Mouse (Mus musculus): ENCODE measurements at regions not wholly inside any gene's neighbourhood (a gene's known extent, or its start where the extent isn't known, plus 50 kb on each side); places are given as distances from the start of the nearest gene placed in this dataset.

GRCm38 (mm10) chr3:149726212-149726611 lies 735.9 kb upstream of the Adgrl2 start:
- Histone ChIP-seq H3K4me1 (ENCODE audit: control insufficient read depth in 1 of 2, insufficient read depth in 2 of 2) (peaks cover 0 to 10% of the 10 kb centered on the region in 2 experiments; a peak in 1 of 4 replicates), H3K9me3 (replicated peaks; ENCODE audit: low read length) (no peaks in the 10 kb centered on the region), H3K4me3 (replicated peaks in 1 of 3; ENCODE audit: low read depth in 2 of 3, low read length in 2 of 3, poor library complexity in 1 of 3) (no peak overlapping the region), H3K9ac (ENCODE audit: insufficient read depth, low read depth) (no peak overlapping the region), H3K36me3 (replicated peaks in 1 of 2; ENCODE audit: control insufficient read depth in 1 of 2, insufficient read depth in 1 of 2, low read length in 1 of 2) (no peaks in the 10 kb centered on the region), H3K27ac (ENCODE audit: insufficient read depth, low read depth) (no peak overlapping the region), H3K27me3 (replicated peaks) (no peaks in the 10 kb centered on the region), H3K4me2 (ENCODE audit: insufficient read depth, low read depth, poor library complexity, severe bottlenecking) (no peak overlapping the region), H3K79me2 (replicated peaks; ENCODE audit: control insufficient read depth, extremely low read depth, insufficient read depth, poor library complexity, severe bottlenecking) (no peaks in the 10 kb centered on the region)
- dilution Hi-C loops (cut with MboI; ENCODE audit: extremely low pct_ligation_motif_present, extremely low pct_unique_long_range_greater_than_20kb, low sequenced_read_pairs), result no loop called here
- in situ Hi-C loops (cut with MboI; ENCODE audit: low pct_ligation_motif_present, low pct_unique_long_range_greater_than_20kb, low sequenced_read_pairs), result no loop called here
- no peak for DNase-seq (ENCODE audit: extremely low read depth)
- no peak for TF ChIP-seq PAX5 (IDR thresholded peaks at IDR 0.05; ENCODE audit: low read length)
- TF ChIP-seq BHLHE40 (IDR thresholded peaks at IDR 0.05; ENCODE audit: low read depth, low read length), result no peak
- no peak for TF ChIP-seq GABPA (IDR thresholded peaks at IDR 0.05; ENCODE audit: insufficient replicate concordance, low read depth, low read length)
- TF ChIP-seq USF2 (conservative IDR thresholded peaks at IDR 0.05; ENCODE audit: low read depth, low read length), result no peak
- TF ChIP-seq TBP (conservative IDR thresholded peaks at IDR 0.05; ENCODE audit: low read depth, low read length), result no peak
- no peak for TF ChIP-seq SIN3A (IDR thresholded peaks at IDR 0.05; ENCODE audit: low read length)
- no peak for TF ChIP-seq JUN (IDR thresholded peaks at IDR 0.05; ENCODE audit: insufficient read depth, low read depth, low read length)
- no peak for TF ChIP-seq MXI1 (IDR thresholded peaks at IDR 0.05; ENCODE audit: low read depth, low read length)
- TF ChIP-seq MYC (IDR thresholded peaks at IDR 0.05; ENCODE audit: low read depth, low read length), result no peak

GRCm38 (mm10) chr3:149724879-149725278 lies 734.5 kb upstream of the Adgrl2 start:
- Histone ChIP-seq H3K4me1 (ENCODE audit: control insufficient read depth in 1 of 2, insufficient read depth in 2 of 2) (peaks cover 0 to 6% of the 10 kb centered on the region in 2 experiments; a peak in 1 of 4 replicates), H3K79me2 (replicated peaks; ENCODE audit: control insufficient read depth, extremely low read depth, insufficient read depth, poor library complexity, severe bottlenecking) (no peaks in the 10 kb centered on the region), H3K36me3 (replicated peaks in 1 of 2; ENCODE audit: control insufficient read depth in 1 of 2, insufficient read depth in 1 of 2, low read length in 1 of 2) (no peaks in the 10 kb centered on the region), H3K4me3 (replicated peaks in 1 of 3; ENCODE audit: low read depth in 2 of 3, low read length in 2 of 3, poor library complexity in 1 of 3) (no peak overlapping the region), H3K9ac (ENCODE audit: insufficient read depth, low read depth) (no peak overlapping the region), H3K4me2 (ENCODE audit: insufficient read depth, low read depth, poor library complexity, severe bottlenecking) (no peak overlapping the region), H3K27me3 (replicated peaks) (no peaks in the 10 kb centered on the region), H3K27ac (ENCODE audit: insufficient read depth, low read depth) (no peak overlapping the region), H3K9me3 (replicated peaks; ENCODE audit: low read length) (no peaks in the 10 kb centered on the region)
- no peak for DNase-seq (ENCODE audit: extremely low read depth)
- in situ Hi-C loops (cut with MboI; ENCODE audit: low pct_ligation_motif_present, low pct_unique_long_range_greater_than_20kb, low sequenced_read_pairs) (no loop called here), dilution Hi-C loops (cut with MboI; ENCODE audit: extremely low pct_ligation_motif_present, extremely low pct_unique_long_range_greater_than_20kb, low sequenced_read_pairs) (no loop called here)
- TF ChIP-seq ZNF384 (IDR thresholded peaks at IDR 0.05; ENCODE audit: low read depth, low read length), result no peak
- TF ChIP-seq E2F4 (IDR thresholded peaks at IDR 0.05; ENCODE audit: insufficient replicate concordance, low read depth, low read length), result no peak
- no peak for TF ChIP-seq TCF12 (IDR thresholded peaks at IDR 0.05; ENCODE audit: low read depth, low read length)
- no peak for TF ChIP-seq USF1 (IDR thresholded peaks at IDR 0.05; ENCODE audit: low read depth, low read length)
- no peak for TF ChIP-seq ZMIZ1 (IDR thresholded peaks at IDR 0.05; ENCODE audit: low read depth, low read length)
- no peak for TF ChIP-seq ELF1 (IDR thresholded peaks at IDR 0.05; ENCODE audit: low read depth, low read length)
- TF ChIP-seq PAX5 (IDR thresholded peaks at IDR 0.05; ENCODE audit: low read length), result no peak
- no peak for TF ChIP-seq MXI1 (IDR thresholded peaks at IDR 0.05; ENCODE audit: low read depth, low read length)
- no peak for TF ChIP-seq MAX (IDR thresholded peaks at IDR 0.05; ENCODE audit: low read length)
- no peak for TF ChIP-seq POLR2A (IDR thresholded peaks at IDR 0.05; ENCODE audit: low read depth, low read length)
- TF ChIP-seq ZC3H11A (IDR thresholded peaks at IDR 0.05; ENCODE audit: low read depth, low read length), result no peak
- no peak for TF ChIP-seq MAZ (IDR thresholded peaks at IDR 0.05; ENCODE audit: low read depth, low read length)
- TF ChIP-seq SMC3 (IDR thresholded peaks at IDR 0.05; ENCODE audit: low read depth, low read length), result no peak
